Mouse (Mus musculus): ENCODE data around the gene Ap3m1. TPM values are rescaled to one million over a fixed set of nuclear protein-coding genes. Genes with fewer than 3 reads are reported as not detected.

Gene Ap3m1
- polyA plus RNA-seq, 1 experiment from 2014 or later = 99.9 TPM

DNA sequence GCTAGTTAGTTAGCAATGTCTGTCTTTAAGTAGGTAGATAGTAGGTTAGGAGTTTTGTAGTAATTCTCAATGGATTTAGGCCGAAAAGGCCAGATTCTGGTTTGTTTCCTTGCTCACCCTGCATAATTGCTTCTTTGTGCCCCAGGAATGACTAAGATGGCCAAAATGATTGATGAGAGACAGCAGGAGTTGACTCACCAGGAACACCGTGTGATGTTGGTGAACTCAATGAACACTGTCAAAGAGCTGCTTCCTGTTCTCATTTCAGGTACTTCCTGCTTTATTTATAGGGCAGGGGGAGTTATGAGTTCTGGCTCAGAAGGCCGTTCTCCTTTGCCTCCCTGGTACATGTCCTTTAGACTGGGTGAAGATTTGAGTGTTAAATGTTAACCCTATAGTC, 66.8 kb downstream of the Ap3m1 start:
- H3K4me3 ChIP-seq = no peak overlapping the region
- WGBS = 87% methylated on average over 3 of the region's 3 CpGs
- H3K4me1 ChIP-seq = 0 out of 2 replicates have a peak, but pooled peaks cover 3% of the 10 kb centered on the region
- H3K9me3 ChIP-seq = no peaks in the 10 kb centered on the region
- H3K36me3 ChIP-seq (replicated peaks) = peaks cover 15% of the 10 kb centered on the region; the same call in 1 of the 2 replicates
- DNase-seq (ENCODE audit: extremely low spot score, low spot score) = no peak
- no peaks in the 10 kb centered on the region for H3K27me3 ChIP-seq (ENCODE audit: poor library complexity, severe bottlenecking)
- no peak overlapping the region for H3K27ac ChIP-seq

DNA sequence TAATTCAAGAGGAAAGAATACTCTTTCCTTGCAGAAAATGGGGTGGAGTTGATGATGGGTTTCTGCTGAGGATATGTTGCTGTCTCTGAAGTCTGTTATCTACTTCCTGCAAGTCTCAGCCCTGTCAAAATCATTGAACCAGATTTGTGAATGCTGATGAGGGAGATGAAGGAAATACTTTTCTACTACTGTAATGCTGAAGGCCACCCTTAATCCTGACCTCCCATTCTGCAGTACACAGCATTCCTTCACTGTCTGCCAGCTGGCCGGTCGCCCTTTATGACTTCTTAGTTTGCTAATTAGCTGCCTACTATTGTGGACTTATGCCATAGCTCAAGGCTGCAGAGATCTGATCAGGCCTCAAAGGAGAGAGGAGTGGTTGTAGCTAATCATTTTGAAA, 68.5 kb downstream of the Ap3m1 start:
- H3K4me3 ChIP-seq = no peak overlapping the region
- 83% methylated on average over 2 of the region's 2 CpGs for WGBS
- 0 out of 2 replicates have a peak, but pooled peaks cover 3% of the 10 kb centered on the region for H3K4me1 ChIP-seq
- H3K27ac ChIP-seq = no peak overlapping the region
- no peak for DNase-seq (ENCODE audit: extremely low spot score, low spot score)
- H3K27me3 ChIP-seq (ENCODE audit: poor library complexity, severe bottlenecking) = no peaks in the 10 kb centered on the region
- H3K9me3 ChIP-seq = no peaks in the 10 kb centered on the region
- peaks cover 15% of the 10 kb centered on the region; the same call in 1 of the 2 replicates for H3K36me3 ChIP-seq (replicated peaks)

Other genes starting within 250 kb of the Ap3m1 start
- 0.40 and 0.59 TPM in 2 replicates for gene Plau, start 215.8 kb downstream of the Ap3m1 start, polyA plus RNA-seq (2016; fragmentation: Nextera tagmentation; extraction: Ambion mirVana)
- gene Vcl, start 123.1 kb downstream of the Ap3m1 start, polyA plus RNA-seq (2016; fragmentation: Nextera tagmentation; extraction: Ambion mirVana) = 28.4 and 30.7 TPM in 2 replicates
- gene Adk, start 66 bp upstream of the Ap3m1 start, polyA plus RNA-seq (2016; fragmentation: Nextera tagmentation; extraction: Ambion mirVana) = 171 and 172 TPM in 2 replicates

All from forebrain, embryonic 10.5 days (tissue).